Mouse (Mus musculus): ENCODE data around the gene Pacsin1.

GRCm38 (mm10) chr17:27740961-27741360 is 85.7 kb downstream of the Pacsin1 start:
- no peak for TF ChIP-seq CTCF (IDR thresholded peaks at IDR 0.05; ENCODE audit: low read depth, low read length)
- no peak for TF ChIP-seq POLR2A (IDR thresholded peaks at IDR 0.05; ENCODE audit: extremely low read depth, insufficient read depth, low read length)
